Mouse (Mus musculus): Measurements from ENCODE around the gene Jam2. TPM values are rescaled to one million over a fixed set of nuclear protein-coding genes. Genes with fewer than 3 reads are reported as not detected.

The Jam2 gene
- polyA plus RNA-seq (2015; fragmentation: Nextera tagmentation; extraction: Ambion mirVana) = 16.7 and 18.4 TPM in 2 replicates

DNA sequence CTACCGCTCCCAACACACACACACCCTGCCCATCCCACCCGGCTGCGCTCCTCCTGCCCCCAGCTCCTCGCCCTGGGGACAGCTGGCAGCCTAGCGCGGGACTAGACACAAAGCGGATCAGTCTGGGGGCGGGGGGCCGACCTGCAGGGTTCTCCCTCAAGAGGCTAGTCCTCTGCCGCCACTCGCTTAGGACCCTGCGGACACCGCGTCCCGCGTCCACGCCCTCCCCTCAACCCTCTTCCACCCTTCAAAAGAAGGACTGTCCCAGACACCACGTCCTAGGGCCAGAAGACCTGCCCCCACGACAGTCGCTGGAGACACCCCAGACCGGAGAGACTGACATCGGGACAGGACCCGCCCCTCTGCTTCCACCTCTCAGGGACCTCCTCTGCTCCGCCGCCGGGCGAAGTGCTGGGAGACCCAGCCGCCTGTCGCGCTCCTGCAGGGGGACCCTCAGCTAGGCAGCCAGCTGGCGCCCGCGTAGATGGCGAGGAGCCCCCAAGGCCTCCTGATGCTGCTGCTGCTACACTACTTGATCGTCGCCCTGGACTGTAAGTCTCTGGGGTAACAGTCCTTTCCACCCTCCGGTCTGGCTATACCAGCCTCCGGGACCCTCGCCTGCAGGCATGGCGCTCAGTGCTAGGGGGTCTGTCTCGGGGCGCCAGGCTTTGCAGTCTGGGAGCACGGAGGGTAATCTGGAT is at the start of gene Jam2:
Jam2 (plus strand) TSS at position 121 of the 701 bp plus-strand sequence.
- no peaks in the 10 kb centered on the region for H3K36me3 ChIP-seq
- under 1% methylated on average over 43 of the region's 43 CpGs for WGBS
- peaks cover 23% of the 10 kb centered on the region for H3K4me1 ChIP-seq
- no peaks in the 10 kb centered on the region for H3K9me3 ChIP-seq
- no peaks in the 10 kb centered on the region for H3K27me3 ChIP-seq
- ATAC-seq (replicated peaks) = peak; percentile 93
- H3K9ac ChIP-seq (replicated peaks) = peak within 1 kb of the TSS; percentile 80
- peak within 1 kb of the TSS; percentile 71 for H3K4me3 ChIP-seq
- peak within 1 kb of the TSS; percentile 99 for H3K4me2 ChIP-seq (replicated peaks)
- H3K27ac ChIP-seq (replicated peaks) = peak within 1 kb of the TSS; percentile 91

- Histone ChIP-seq H3K27ac (replicated peaks) (peak overlapping the region; percentile 64), H3K36me3 (peaks cover 19% of the 10 kb centered on the region), H3K4me1 (peaks cover 11% of the 10 kb centered on the region), H3K27me3 (no peaks in the 10 kb centered on the region), H3K4me3 (peak overlapping the region; percentile 77), H3K9ac (replicated peaks) (peak overlapping the region; percentile 78), H3K9me3 (no peaks in the 10 kb centered on the region), H3K4me2 (replicated peaks) (peak overlapping the region; percentile 61)
- ATAC-seq (replicated peaks) = peak; percentile 71
- 0% methylated on average over 15 of the region's 15 CpGs for WGBS
Measured at GRCm38 (mm10) chr16:84734806-84735165, 39.1 kb upstream of the Jam2 start.

DNA sequence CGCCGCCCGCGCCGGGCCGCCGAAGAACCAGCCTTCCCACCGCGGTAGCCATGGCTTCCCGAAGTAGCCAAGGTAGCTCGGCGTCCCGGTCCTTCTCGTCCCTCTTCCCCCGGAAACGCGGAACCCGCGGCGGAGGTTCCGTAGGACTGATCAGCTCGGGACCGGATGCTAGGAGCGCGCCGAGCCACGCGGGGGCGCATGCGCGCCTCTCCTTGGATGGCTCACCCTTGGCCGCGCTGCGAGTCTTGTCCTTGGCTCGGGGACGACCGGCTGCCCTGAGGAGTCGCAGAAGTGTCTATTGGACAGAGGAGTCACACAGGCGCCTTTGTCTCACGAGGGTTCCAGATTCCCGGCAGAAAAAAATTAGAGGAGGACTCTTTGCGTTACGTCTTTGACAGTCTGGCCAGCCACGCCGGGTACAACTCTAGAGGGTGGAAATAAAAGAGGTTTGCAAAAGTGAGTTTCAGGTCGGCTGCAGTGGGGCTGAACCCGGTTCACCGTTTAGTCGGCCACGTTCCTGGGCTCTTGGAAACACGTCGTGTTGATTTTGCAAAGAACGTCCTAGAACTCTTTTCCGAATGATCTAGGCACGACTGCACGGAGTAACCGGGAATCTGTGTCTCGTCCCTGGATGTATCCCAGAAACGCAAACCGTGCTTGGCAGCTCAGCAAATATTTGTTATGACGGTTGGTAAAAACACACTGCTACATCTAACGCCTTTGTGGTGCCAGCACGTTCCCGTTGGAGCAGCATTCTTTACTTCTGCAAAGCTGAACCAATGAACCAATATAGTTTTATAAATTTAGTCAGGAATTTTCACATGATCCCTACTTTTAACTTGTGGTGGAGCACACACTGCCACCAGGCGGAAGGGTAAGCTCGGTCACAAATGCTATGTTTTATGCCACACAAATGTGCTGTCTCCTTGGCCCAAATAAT is 38.5 kb upstream of the Jam2 start, which contains the start of gene Mrpl39:
Mrpl39 (minus strand) TSS at position 577 of the 940 bp plus-strand sequence.
- Histone ChIP-seq H3K27ac (replicated peaks) (peak within 1 kb of the TSS; percentile 64), H3K27me3 (no peaks in the 10 kb centered on the region), H3K9me3 (no peaks in the 10 kb centered on the region), H3K4me1 (peaks cover 11% of the 10 kb centered on the region), H3K36me3 (peaks cover 13% of the 10 kb centered on the region), H3K4me3 (peak within 1 kb of the TSS; percentile 77), H3K9ac (replicated peaks) (peak within 1 kb of the TSS; percentile 78), H3K4me2 (replicated peaks) (peak within 1 kb of the TSS; percentile 61)
- peak; percentile 99 for ATAC-seq (replicated peaks)
- WGBS = under 1% methylated on average over 66 of the region's 66 CpGs

DNA sequence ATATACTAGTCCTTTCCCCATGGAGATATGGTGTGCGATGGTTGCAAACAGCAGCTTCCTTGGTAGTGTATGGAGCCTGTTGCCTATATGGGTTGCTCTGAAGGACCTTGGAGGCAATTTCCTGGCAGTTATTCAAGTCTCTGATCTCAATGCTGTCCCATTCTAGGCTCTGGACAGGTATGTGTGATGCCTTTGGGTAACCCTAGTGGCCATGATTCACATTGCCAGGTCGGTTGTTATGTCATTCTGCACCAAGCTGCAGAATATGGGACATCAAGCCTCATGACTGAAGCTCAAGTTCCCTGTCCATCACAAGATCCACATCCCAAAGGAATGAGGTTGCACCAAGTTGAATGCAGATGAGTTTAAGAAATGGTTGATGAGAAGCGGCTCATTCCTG is 36.6 kb upstream of the Jam2 start:
- Histone ChIP-seq H3K4me1 (peaks cover 11% of the 10 kb centered on the region), H3K4me3 (no peak overlapping the region), H3K9ac (replicated peaks) (no peak overlapping the region), H3K4me2 (replicated peaks) (no peak overlapping the region), H3K27ac (replicated peaks) (no peak overlapping the region), H3K36me3 (no peaks in the 10 kb centered on the region), H3K9me3 (no peaks in the 10 kb centered on the region), H3K27me3 (no peaks in the 10 kb centered on the region)
- 73% methylated on average over 3 of the region's 3 CpGs for WGBS
- ATAC-seq (replicated peaks) = no peak

GRCm38 (mm10) chr16:84744703-84745490 is 29.0 kb upstream of the Jam2 start:
- H3K9ac ChIP-seq (replicated peaks) = no peak overlapping the region
- no peaks in the 10 kb centered on the region for H3K9me3 ChIP-seq
- H3K4me1 ChIP-seq = no peaks in the 10 kb centered on the region
- 42% methylated on average over 10 of the region's 10 CpGs for WGBS
- no peak for ATAC-seq (replicated peaks)
- H3K27ac ChIP-seq (replicated peaks) = no peak overlapping the region
- H3K4me3 ChIP-seq = no peak overlapping the region
- H3K4me2 ChIP-seq (replicated peaks) = no peak overlapping the region
- no peaks in the 10 kb centered on the region for H3K27me3 ChIP-seq
- H3K36me3 ChIP-seq = no peaks in the 10 kb centered on the region

GRCm38 (mm10) chr16:84745721-84746306 is 28.1 kb upstream of the Jam2 start:
- Histone ChIP-seq H3K27me3 (no peaks in the 10 kb centered on the region), H3K9ac (replicated peaks) (no peak overlapping the region), H3K4me2 (replicated peaks) (no peak overlapping the region), H3K4me1 (no peaks in the 10 kb centered on the region), H3K4me3 (no peak overlapping the region), H3K9me3 (no peaks in the 10 kb centered on the region), H3K27ac (replicated peaks) (no peak overlapping the region), H3K36me3 (no peaks in the 10 kb centered on the region)
- WGBS = 79% methylated on average over 6 of the region's 6 CpGs
- no peak for ATAC-seq (replicated peaks)

DNA sequence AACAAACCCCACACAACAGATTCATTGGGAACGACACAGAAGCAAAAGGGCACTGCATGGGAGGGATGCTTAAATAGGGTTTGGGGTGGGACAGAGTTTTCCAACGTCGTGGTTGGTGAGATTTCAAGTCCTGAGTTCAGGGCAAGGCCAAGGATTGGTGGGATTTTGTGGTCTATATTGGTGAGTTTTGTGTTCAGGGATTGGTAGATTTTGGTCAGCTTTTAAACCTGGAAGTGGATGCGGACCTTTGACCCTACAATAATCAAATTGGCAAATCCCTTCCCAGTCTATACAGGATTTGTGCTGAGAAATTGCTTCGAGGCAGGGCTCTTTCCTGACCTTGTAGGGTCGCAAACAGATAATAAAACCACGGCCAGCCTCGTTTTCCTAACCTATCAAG is 6.0 kb upstream of the Jam2 start:
- ATAC-seq (replicated peaks) = no peak
- no peak overlapping the region for H3K4me3 ChIP-seq
- H3K4me1 ChIP-seq = peaks cover under 1% of the 10 kb centered on the region
- no peaks in the 10 kb centered on the region for H3K9me3 ChIP-seq
- no peak overlapping the region for H3K27ac ChIP-seq (replicated peaks)
- no peak overlapping the region for H3K9ac ChIP-seq (replicated peaks)
- H3K4me2 ChIP-seq (replicated peaks) = no peak overlapping the region
- no peaks in the 10 kb centered on the region for H3K27me3 ChIP-seq
- 89% methylated on average over 8 of the region's 8 CpGs for WGBS
- H3K36me3 ChIP-seq = no peaks in the 10 kb centered on the region

DNA sequence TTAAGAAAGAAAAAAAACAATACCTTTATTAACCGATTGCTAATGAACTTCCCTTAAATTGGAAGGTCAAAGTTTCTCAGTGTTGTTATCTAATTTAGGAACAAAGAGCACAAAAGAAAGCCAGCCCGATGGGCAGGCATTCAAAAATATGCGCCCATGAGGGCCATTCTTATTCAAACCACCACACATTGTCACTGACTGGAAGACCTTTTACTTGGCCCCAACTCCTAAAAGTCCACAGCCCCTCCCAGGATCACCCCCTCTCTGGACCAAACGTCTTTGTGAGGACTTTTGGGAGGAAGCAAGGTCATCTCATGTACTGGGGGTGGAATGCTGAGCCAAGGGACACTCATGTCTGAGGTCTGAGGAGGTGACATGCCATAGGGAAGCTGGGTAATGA is 4.7 kb upstream of the Jam2 start:
- H3K36me3 ChIP-seq = no peaks in the 10 kb centered on the region
- no peak for ATAC-seq (replicated peaks)
- no peak overlapping the region for H3K27ac ChIP-seq (replicated peaks)
- no peaks in the 10 kb centered on the region for H3K27me3 ChIP-seq
- H3K9me3 ChIP-seq = no peaks in the 10 kb centered on the region
- peaks cover 10% of the 10 kb centered on the region for H3K4me1 ChIP-seq
- H3K9ac ChIP-seq (replicated peaks) = no peak overlapping the region
- no peak overlapping the region for H3K4me2 ChIP-seq (replicated peaks)
- 59% methylated on average over 4 of the region's 4 CpGs for WGBS
- H3K4me3 ChIP-seq = no peak overlapping the region

GRCm38 (mm10) chr16:84769619-84770464 is 4.1 kb upstream of the Jam2 start:
- Histone ChIP-seq H3K9me3 (no peaks in the 10 kb centered on the region), H3K4me2 (replicated peaks) (no peak overlapping the region), H3K4me1 (peaks cover 15% of the 10 kb centered on the region), H3K27me3 (no peaks in the 10 kb centered on the region), H3K36me3 (no peaks in the 10 kb centered on the region), H3K4me3 (no peak overlapping the region), H3K27ac (replicated peaks) (no peak overlapping the region), H3K9ac (replicated peaks) (no peak overlapping the region)
- WGBS = 84% methylated on average over 19 of the region's 19 CpGs
- ATAC-seq (replicated peaks) = no peak

GRCm38 (mm10) chr16:84770891-84771290 is 3.0 kb upstream of the Jam2 start:
- Histone ChIP-seq H3K27ac (replicated peaks) (no peak overlapping the region), H3K4me1 (peaks cover 23% of the 10 kb centered on the region), H3K9ac (replicated peaks) (no peak overlapping the region), H3K27me3 (no peaks in the 10 kb centered on the region), H3K36me3 (no peaks in the 10 kb centered on the region), H3K4me2 (replicated peaks) (no peak overlapping the region), H3K4me3 (no peak overlapping the region), H3K9me3 (no peaks in the 10 kb centered on the region)
- WGBS = 93% methylated on average over 7 of the region's 7 CpGs
- ATAC-seq (replicated peaks) = no peak

DNA sequence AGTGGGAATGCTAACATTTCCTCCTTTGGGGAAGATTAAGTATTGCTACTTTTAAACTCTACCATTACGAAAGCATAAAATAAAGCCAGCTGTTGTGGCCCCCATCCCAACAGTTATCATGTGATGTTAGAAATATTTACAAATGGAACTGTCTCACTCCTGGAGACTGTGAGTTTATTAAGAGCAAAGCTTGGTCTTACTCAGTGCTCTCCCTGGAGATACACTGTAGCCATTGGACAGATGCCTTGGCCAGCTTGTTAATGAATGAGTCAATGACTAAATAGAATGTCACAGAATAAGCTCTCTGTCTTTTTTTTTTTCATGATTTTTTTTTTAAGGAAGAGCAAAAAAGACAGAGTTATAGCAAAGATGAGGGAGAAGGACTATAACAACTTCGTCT is 2.5 kb upstream of the Jam2 start:
- no peaks in the 10 kb centered on the region for H3K27me3 ChIP-seq
- no peak overlapping the region for H3K27ac ChIP-seq (replicated peaks)
- WGBS = 97% methylated on average over 2 of the region's 2 CpGs
- no peak for ATAC-seq (replicated peaks)
- H3K4me2 ChIP-seq (replicated peaks) = no peak overlapping the region
- no peak overlapping the region for H3K9ac ChIP-seq (replicated peaks)
- peaks cover 23% of the 10 kb centered on the region for H3K4me1 ChIP-seq
- no peaks in the 10 kb centered on the region for H3K9me3 ChIP-seq
- H3K36me3 ChIP-seq = no peaks in the 10 kb centered on the region
- H3K4me3 ChIP-seq = no peak overlapping the region
